Mouse (Mus musculus) thymus, adult 2 months (tissue): ENCODE results near the gene Nfia.

Source experiments
- CTCF ChIP-seq: fragments of 200-500 bp; IDR thresholded peaks from 2 replicates; pipeline ENCODE4 v1.5.1; 2012; ENCODE audit warnings: mild to moderate bottlenecking, control low read depth, low read length, moderate library complexity, borderline replicate concordance; ENCODE audit not compliant: control insufficient read depth, poor library complexity, insufficient read depth; ENCODE audit errors: extremely low read depth
- POLR2A ChIP-seq: fragments of 200-500 bp; IDR thresholded peaks from 2 replicates; pipeline ENCODE4 v1.6.1; 2012; ENCODE audit warnings: mild to moderate bottlenecking, low read length, control low read depth, moderate library complexity; ENCODE audit not compliant: control insufficient read depth, poor library complexity, insufficient read depth; ENCODE audit errors: extremely low read depth

DNA sequence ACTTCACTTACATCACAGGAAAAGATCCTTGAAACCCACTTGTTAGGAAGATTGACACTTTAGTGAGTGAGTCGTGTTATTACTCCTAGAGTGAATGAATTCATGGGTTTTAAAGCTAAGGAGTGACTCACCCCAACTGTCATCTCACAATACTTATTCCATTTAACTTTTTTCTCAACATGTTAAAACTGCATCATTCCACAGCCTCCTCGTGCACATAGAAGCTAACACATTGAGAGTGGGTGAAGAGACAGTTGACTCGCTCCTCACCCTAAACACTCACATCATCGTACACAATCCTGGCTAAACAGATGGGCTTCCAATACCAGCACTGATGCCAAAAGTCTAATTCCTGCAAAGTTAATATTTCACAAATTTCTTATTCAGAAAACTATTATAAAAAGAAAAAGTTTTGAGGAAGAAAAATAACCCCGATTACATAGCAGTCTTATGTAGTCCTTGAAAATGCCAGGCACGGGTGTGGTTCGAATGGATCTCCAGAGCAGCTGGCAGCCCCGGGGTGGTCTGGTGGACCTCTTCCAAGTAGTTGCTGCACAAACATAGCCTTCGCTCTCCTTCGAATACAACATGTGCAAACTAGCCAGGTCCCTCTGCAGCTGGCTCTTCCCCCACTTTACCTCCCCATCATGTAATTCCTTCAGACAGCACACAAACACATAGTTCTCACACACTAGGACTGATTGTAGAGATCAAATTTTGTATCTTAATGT lies 178.0 kb downstream of the Nfia start:
- TF ChIP-seq POLR2A = no peak
- no peak for TF ChIP-seq CTCF
